Mouse (Mus musculus) heart, adult 2 months (tissue): ENCODE data around the gene Arid5b. TPM values are rescaled to one million over a fixed set of nuclear protein-coding genes. Genes with fewer than 3 reads are reported as not detected.

ENCODE experiments used
- DNase-seq, 2 experiments: peaks; one replicate each; pipeline ENCODE4 v3.0.0; 2021
- H3K27ac ChIP-seq: fragments of 200-600 bp; 2 replicates; pipeline ENCODE4 v1.8.1; 2022
- H3K27me3 ChIP-seq: fragments of 200-500 bp; 2 replicates; pipeline ENCODE4 v1.6.1; 2012; ENCODE audit warnings: mild to moderate bottlenecking, low read length, inconsistent platforms, mixed read lengths; ENCODE audit not compliant: control insufficient read depth, insufficient read depth
- H3K36me3 ChIP-seq: fragments of 200-500 bp; 2 replicates; pipeline ENCODE4 v1.6.1; 2012; ENCODE audit warnings: low read length, inconsistent platforms; ENCODE audit not compliant: control insufficient read depth, insufficient read depth
- H3K4me1 ChIP-seq: fragments of 200-500 bp; 2 replicates; pipeline ENCODE4 v1.6.1; 2011; ENCODE audit warnings: low read length; ENCODE audit not compliant: control insufficient read depth, insufficient read depth
- H3K4me3 ChIP-seq: fragments of 200-600 bp; 2 replicates; pipeline ENCODE4 v1.8.1; 2022
- H3K79me2 ChIP-seq: fragments of 200-500 bp; replicated peaks from 2 replicates; pipeline ENCODE4 v1.6.1; 2012; ENCODE audit warnings: mild to moderate bottlenecking, inconsistent platforms, low read length, moderate library complexity, mixed read lengths; ENCODE audit not compliant: control insufficient read depth, insufficient read depth
- H3K9ac ChIP-seq: fragments of 200-500 bp; 2 replicates; pipeline ENCODE4 v1.6.1; 2012; ENCODE audit warnings: low read depth, mild to moderate bottlenecking, control low read depth, inconsistent platforms, low read length, mixed read lengths
- CTCF ChIP-seq: fragments of 200-600 bp; IDR thresholded peaks from 2 replicates; pipeline ENCODE4 v1.8.1; 2022; ENCODE audit warnings: antibody characterized with exemption, mild to moderate bottlenecking, moderate library complexity
- EP300 ChIP-seq: fragments of 200-500 bp; IDR thresholded peaks from 2 replicates; pipeline ENCODE4 v1.6.1; 2011; ENCODE audit warnings: low read depth, low read length, control low read depth; ENCODE audit not compliant: insufficient read depth
- POLR2A ChIP-seq: fragments of 200-500 bp; IDR thresholded peaks from 2 replicates; pipeline ENCODE4 v1.6.1; 2011; ENCODE audit warnings: mild to moderate bottlenecking, low read depth, low read length, control low read depth; ENCODE audit not compliant: insufficient read depth
- WGBS: fragments of 180-500 bp; shearing (Covaris S2); methylation state at CpG from one replicate; pipeline ENCODE4 v1.1.7; 2018; 5-methylcytosine and 5-hydroxymethylcytosine counted together
- intact Hi-C: fragments of 180-260 bp; cut with DNase I; formaldehyde crosslinking; loops from one replicate; pipeline ENCODE4 v1.15.1; 2025
- polyA plus RNA-seq: library from polyadenylated mRNA; depleted of rRNA; stranded (reverse); fragments of >200 nt; gene quantifications from 2 replicates; pipeline ENCODE4 v1.2.3, GENCODE M21; 2012
- total RNA-seq, 2 experiments: library from RNA; stranded (reverse); gene quantifications; 2 replicates each; pipeline ENCODE4 v1.2.3; 2021

Gene Arid5b
- total and polyA plus RNA-seq, 3 experiments, result 6.3 to 22.5 (median 21.1) TPM

GRCm38 (mm10) chr10:68153344-68154045 is 125.0 kb downstream of the Arid5b start:
- no peak for TF ChIP-seq POLR2A
- no peak for TF ChIP-seq CTCF
- TF ChIP-seq EP300, result no peak
- WGBS, result 87% methylated on average over 11 of the region's 11 CpGs
- intact Hi-C loops, result no loop called here

DNA sequence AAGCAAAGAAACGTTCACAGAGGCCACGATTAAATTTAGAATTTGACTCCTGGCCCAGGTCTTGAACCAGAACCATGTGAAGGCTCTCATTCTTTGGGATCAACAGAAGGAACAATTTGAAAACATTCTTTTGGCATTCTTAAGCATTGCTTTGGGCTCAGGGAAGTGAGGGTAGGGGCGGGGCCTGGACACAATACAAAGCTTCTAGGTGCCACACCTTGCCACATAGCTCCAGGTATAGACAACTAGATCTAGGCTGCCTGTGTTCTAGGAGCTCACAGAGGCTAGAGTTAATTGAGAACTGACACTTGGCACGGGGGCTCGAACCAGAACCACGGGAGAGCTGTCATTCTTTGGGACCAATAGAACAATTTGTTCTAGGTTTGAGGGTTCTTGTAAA is 130.0 kb downstream of the Arid5b start:
- Histone ChIP-seq H3K79me2 (no peaks in the 10 kb centered on the region), H3K27ac (peak overlapping the region; percentile 2; the same call in 1 of the 2 replicates), H3K4me3 (no peak overlapping the region), H3K36me3 (peaks cover 5% of the 10 kb centered on the region), H3K27me3 (no peaks in the 10 kb centered on the region), H3K9ac (no peak overlapping the region), H3K4me1 (peaks cover 6% of the 10 kb centered on the region)
- DNase-seq, result no peak
- WGBS, result 64% methylated on average over 6 of the region's 6 CpGs
- intact Hi-C loops, result loop anchor here (5.0 kb wide), 3 partner anchors 44 to 276 kb away; no protein-coding TSS in a partner anchor
- TF ChIP-seq POLR2A (no peak), CTCF (no peak), EP300 (no peak)

More at GRCm38 (mm10) chr10:68153344-68154045, 125.0 kb downstream of the Arid5b start:
- no peaks in the 10 kb centered on the region; the same call in 1 of the 2 replicates for H3K4me1 ChIP-seq
- H3K36me3 ChIP-seq, result no peaks in the 10 kb centered on the region
- H3K79me2 ChIP-seq, result no peaks in the 10 kb centered on the region
- H3K27ac ChIP-seq, result no peak overlapping the region
- H3K27me3 ChIP-seq, result no peaks in the 10 kb centered on the region
- no peak overlapping the region for H3K4me3 ChIP-seq
- DNase-seq, result no peak
- no peak overlapping the region for H3K9ac ChIP-seq

GRCm38 (mm10) chr10:68147730-68148129 is 130.8 kb downstream of the Arid5b start:
- H3K79me2 ChIP-seq, result no peaks in the 10 kb centered on the region
- WGBS, result 68% methylated on average over 6 of the region's 6 CpGs
- no peaks in the 10 kb centered on the region for H3K27me3 ChIP-seq
- H3K27ac ChIP-seq, result peak overlapping the region; percentile 2
- H3K4me3 ChIP-seq, result no peak overlapping the region
- TF ChIP-seq EP300 (no peak), POLR2A (no peak), CTCF (no peak)
- intact Hi-C loops, result loop anchor here (2.0 to 5.0 kb wide), 5 partner anchors 45 to 275 kb away; no protein-coding TSS in a partner anchor
- no peak for DNase-seq
- peaks cover 6% of the 10 kb centered on the region for H3K4me1 ChIP-seq
- peaks cover 5% of the 10 kb centered on the region for H3K36me3 ChIP-seq
- no peak overlapping the region for H3K9ac ChIP-seq

GRCm38 (mm10) chr10:68146842-68147241 is 131.7 kb downstream of the Arid5b start:
- 7% methylated on average over 5 of the region's 5 CpGs for WGBS
- no peaks in the 10 kb centered on the region for H3K79me2 ChIP-seq
- peak overlapping the region; percentile 45; the same call in 1 of the 2 replicates for H3K27ac ChIP-seq
- H3K9ac ChIP-seq, result no peak overlapping the region
- peak in 1 of 2 experiments; percentile 50 for DNase-seq
- no peaks in the 10 kb centered on the region for H3K27me3 ChIP-seq
- intact Hi-C loops, result loop anchor here (2.0 to 5.0 kb wide), 5 partner anchors 45 to 275 kb away; no protein-coding TSS in a partner anchor
- peaks cover 6% of the 10 kb centered on the region for H3K4me1 ChIP-seq
- TF ChIP-seq CTCF, result no peak; the same call in 1 of the 2 replicates
- 0 out of 2 replicates have a peak, but pooled peaks have one; percentile 24 for TF ChIP-seq EP300
- no peak overlapping the region for H3K4me3 ChIP-seq
- H3K36me3 ChIP-seq, result peaks cover 5% of the 10 kb centered on the region

DNA sequence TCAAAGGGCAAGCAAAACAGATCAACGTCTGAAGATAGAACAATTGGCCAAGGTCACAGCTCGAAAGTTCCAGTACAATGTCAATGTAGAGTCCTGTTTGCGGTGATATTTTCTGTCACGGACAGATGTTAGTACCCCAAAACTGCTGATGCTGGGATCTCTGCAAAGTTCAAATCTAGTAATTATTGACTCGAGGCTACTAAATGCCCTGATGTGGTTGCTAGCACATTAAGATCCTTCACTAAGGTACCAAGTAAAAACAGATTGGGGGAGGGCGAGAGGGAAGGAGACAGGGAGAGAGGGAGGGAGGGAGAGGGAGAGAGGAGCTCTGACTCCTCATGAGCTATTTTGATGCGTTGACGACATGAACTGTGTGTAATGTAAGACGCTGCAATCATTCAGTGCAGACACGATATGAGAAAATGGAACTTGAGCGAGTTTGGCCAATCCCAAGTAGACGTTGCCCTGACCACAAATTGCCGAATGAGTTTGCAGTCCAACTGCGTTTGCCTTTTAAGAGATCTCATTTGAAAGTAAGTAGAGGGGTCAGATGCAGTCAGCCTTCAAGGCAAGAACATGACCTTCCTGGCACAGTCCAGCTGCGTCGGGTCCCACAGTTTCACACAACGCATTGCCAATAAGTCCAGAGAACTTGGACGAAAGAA is 133.1 kb downstream of the Arid5b start:
- intact Hi-C loops, result loop anchor here (5.0 kb wide), 3 partner anchors 47 to 273 kb away; no protein-coding TSS in a partner anchor

More for the DNA sequence above, 133.1 kb downstream of the Arid5b start:
- no peak for TF ChIP-seq CTCF
- no peak for TF ChIP-seq EP300
- TF ChIP-seq POLR2A, result no peak
- peak overlapping the region; percentile 6; the same call in 1 of the 2 replicates for H3K27ac ChIP-seq
- WGBS, result 72% methylated on average over 18 of the region's 18 CpGs
- H3K79me2 ChIP-seq, result no peaks in the 10 kb centered on the region
- H3K9ac ChIP-seq, result no peak overlapping the region; the same call in 1 of the 2 replicates
- H3K36me3 ChIP-seq, result peaks cover 5% of the 10 kb centered on the region
- DNase-seq, result no peak
- peaks cover 6% of the 10 kb centered on the region for H3K4me1 ChIP-seq
- H3K4me3 ChIP-seq, result no peak overlapping the region
- H3K27me3 ChIP-seq, result no peaks in the 10 kb centered on the region
